Mouse (Mus musculus): ENCODE measurements at regions not wholly inside any gene's neighbourhood (a gene's known extent, or its start where the extent isn't known, plus 50 kb on each side); places are given as distances from the start of the nearest gene placed in this dataset.

DNA sequence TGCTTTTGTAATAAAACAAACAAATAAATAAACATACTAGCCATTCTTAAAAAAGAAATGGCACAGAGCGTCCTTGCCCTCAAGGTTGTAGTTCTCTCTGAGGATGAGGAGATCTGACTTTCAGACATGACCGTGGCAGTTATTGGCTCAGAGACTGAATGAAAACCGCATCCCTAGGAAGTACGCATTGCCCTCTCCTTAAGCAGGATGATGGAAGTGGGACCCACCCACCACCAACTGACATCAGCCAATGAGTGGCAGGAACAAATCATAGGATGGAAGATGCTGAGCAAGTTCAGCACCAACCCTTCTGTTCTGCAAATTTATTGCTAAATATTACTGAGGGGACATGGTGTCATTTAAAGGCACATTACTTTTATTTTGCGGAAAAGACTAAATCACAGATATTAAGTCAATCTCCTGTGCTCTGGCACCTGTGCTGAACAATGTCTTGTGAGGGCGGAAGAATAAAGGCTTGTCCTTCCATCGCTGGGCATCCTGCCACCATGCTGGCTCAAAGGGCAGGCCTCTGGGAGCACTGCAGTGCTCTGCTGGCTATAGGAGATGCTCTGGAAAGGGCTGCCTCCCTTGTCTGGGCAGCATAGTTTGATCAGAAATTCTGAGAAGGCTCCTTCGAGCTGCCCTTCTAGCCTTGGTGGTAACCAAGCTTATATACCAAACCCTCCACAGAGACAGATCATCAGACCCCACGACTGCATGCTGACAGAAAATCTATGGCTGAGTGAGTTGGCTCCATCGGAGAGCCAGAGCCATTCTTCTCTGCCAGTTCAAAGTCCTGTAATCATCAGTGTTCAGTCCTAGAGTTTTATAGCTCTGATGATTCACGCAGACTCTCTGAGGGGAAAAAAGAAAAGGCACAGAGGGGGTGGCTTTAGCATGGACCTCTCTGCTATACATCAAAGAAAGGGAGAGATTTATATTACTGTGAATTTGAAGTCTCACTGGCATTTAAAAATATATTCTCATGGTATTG lies 86.3 kb upstream of the Osmr start:
- H3K27me3 ChIP-seq (ENCODE audit: control insufficient read depth, insufficient read depth, low read length), result no peaks in the 10 kb centered on the region
- 68% methylated on average over 11 of the region's 11 CpGs for WGBS
- H3K4me3 ChIP-seq (ENCODE audit: low read depth, low read length), result no peak overlapping the region
- no peak overlapping the region for H3K9ac ChIP-seq (ENCODE audit: low read length)
- no peaks in the 10 kb centered on the region for H3K36me3 ChIP-seq (ENCODE audit: control insufficient read depth, insufficient read depth, low read length)
- no peaks in the 10 kb centered on the region for H3K9me3 ChIP-seq (ENCODE audit: control insufficient read depth, low read length)
- no peak overlapping the region for H3K27ac ChIP-seq (replicated peaks; ENCODE audit: low read depth, low read length)
- H3K4me2 ChIP-seq (ENCODE audit: low read depth, severe bottlenecking), result no peak overlapping the region
- no peak for DNase-seq (ENCODE audit: low spot score)
- no peaks in the 10 kb centered on the region for H3K4me1 ChIP-seq (ENCODE audit: control insufficient read depth, insufficient read depth, low read length)
- no peak for ATAC-seq (ENCODE audit: insufficient number of reproducible peaks, low FRiP score, low TSS enrichment, low read depth)

DNA sequence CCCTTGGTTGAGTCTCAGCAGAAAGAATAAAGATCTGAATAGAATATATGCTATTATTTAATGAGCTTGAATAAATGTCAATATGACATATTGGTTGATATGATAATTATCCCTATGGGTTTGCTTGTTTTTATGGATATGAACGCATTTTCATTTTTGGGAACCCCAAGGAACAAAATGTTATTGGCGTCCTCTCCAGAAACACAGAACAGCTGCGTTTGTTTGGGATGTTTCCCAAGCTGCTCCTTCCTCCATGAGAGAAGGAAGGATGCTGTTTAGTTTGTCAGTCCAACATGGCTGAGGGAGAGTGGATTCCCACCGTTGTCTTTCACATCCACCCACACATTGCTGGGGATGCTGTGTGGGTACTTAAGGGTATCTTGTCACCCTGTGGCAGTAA lies 89.9 kb upstream of the Osmr start:
- H3K4me1 ChIP-seq (ENCODE audit: control insufficient read depth, insufficient read depth, low read length), result no peaks in the 10 kb centered on the region
- H3K9ac ChIP-seq (ENCODE audit: low read length), result no peak overlapping the region
- H3K9me3 ChIP-seq (ENCODE audit: control insufficient read depth, low read length), result no peaks in the 10 kb centered on the region
- H3K36me3 ChIP-seq (ENCODE audit: control insufficient read depth, insufficient read depth, low read length), result no peaks in the 10 kb centered on the region
- H3K4me2 ChIP-seq (ENCODE audit: low read depth, severe bottlenecking), result no peak overlapping the region
- ATAC-seq (ENCODE audit: insufficient number of reproducible peaks, low FRiP score, low TSS enrichment, low read depth) (no peak), DNase-seq (ENCODE audit: low spot score) (no peak)
- H3K27me3 ChIP-seq (ENCODE audit: control insufficient read depth, insufficient read depth, low read length), result no peaks in the 10 kb centered on the region
- WGBS, result 92% methylated on average over 4 of the region's 4 CpGs
- H3K27ac ChIP-seq (replicated peaks; ENCODE audit: low read depth, low read length), result no peak overlapping the region
- H3K4me3 ChIP-seq (ENCODE audit: low read depth, low read length), result no peak overlapping the region

- H3K27ac ChIP-seq (replicated peaks; ENCODE audit: low read depth, low read length), result no peak overlapping the region
- H3K9me3 ChIP-seq (ENCODE audit: control insufficient read depth, low read length), result no peaks in the 10 kb centered on the region
- H3K27me3 ChIP-seq (ENCODE audit: control insufficient read depth, insufficient read depth, low read length), result no peaks in the 10 kb centered on the region
- ATAC-seq (ENCODE audit: insufficient number of reproducible peaks, low FRiP score, low TSS enrichment, low read depth) (no peak), DNase-seq (ENCODE audit: low spot score) (no peak)
- no peak overlapping the region for H3K4me3 ChIP-seq (ENCODE audit: low read depth, low read length)
- H3K9ac ChIP-seq (ENCODE audit: low read length), result no peak overlapping the region
- WGBS, result 58% methylated on average over 4 of the region's 4 CpGs
- H3K4me1 ChIP-seq (ENCODE audit: control insufficient read depth, insufficient read depth, low read length), result no peaks in the 10 kb centered on the region
- H3K4me2 ChIP-seq (ENCODE audit: low read depth, severe bottlenecking), result no peak overlapping the region
- no peaks in the 10 kb centered on the region for H3K36me3 ChIP-seq (ENCODE audit: control insufficient read depth, insufficient read depth, low read length)
These were observed 90.7 kb upstream of the Osmr start for GRCm38 (mm10) chr15:6965446-6965845.

DNA sequence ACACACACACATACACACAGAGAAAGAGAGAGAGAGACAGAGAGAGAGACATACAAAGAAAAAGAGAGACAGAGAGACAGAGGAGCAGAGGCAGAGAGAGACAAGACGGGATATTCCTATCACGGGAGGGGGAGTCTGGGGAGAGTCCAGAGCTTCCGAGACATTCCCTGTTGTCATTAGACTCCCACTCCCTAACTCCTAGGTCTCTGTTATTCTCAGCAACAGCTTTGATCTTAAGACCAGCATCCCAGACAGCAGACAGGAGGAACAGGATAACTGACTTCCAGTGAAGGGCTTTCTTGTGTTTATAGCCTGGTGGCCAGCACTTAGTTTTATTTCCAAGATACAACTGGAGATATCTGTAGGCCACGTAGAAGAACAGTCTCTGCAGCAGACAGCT lies 99.6 kb upstream of the Osmr start:
- Histone ChIP-seq H3K4me1 (ENCODE audit: control insufficient read depth, insufficient read depth, low read length) (no peaks in the 10 kb centered on the region), H3K27ac (replicated peaks; ENCODE audit: low read depth, low read length) (no peak overlapping the region), H3K36me3 (ENCODE audit: control insufficient read depth, insufficient read depth, low read length) (no peaks in the 10 kb centered on the region), H3K9ac (ENCODE audit: low read length) (no peak overlapping the region), H3K4me3 (ENCODE audit: low read depth, low read length) (no peak overlapping the region), H3K27me3 (ENCODE audit: control insufficient read depth, insufficient read depth, low read length) (no peaks in the 10 kb centered on the region), H3K4me2 (ENCODE audit: low read depth, severe bottlenecking) (no peak overlapping the region), H3K9me3 (ENCODE audit: control insufficient read depth, low read length) (no peaks in the 10 kb centered on the region)
- DNase-seq (ENCODE audit: low spot score), result no peak
- WGBS, result 22% methylated on average over 4 of the region's 4 CpGs
- ATAC-seq (ENCODE audit: insufficient number of reproducible peaks, low FRiP score, low TSS enrichment, low read depth), result no peak

GRCm38 (mm10) chr15:6981430-6981829 lies 106.7 kb upstream of the Osmr start:
- H3K4me3 ChIP-seq (ENCODE audit: low read depth, low read length), result no peak overlapping the region
- H3K9ac ChIP-seq (ENCODE audit: low read length), result no peak overlapping the region
- H3K36me3 ChIP-seq (ENCODE audit: control insufficient read depth, insufficient read depth, low read length), result no peaks in the 10 kb centered on the region
- no peaks in the 10 kb centered on the region for H3K4me1 ChIP-seq (ENCODE audit: control insufficient read depth, insufficient read depth, low read length)
- WGBS, result 48% methylated on average over 9 of the region's 9 CpGs
- DNase-seq (ENCODE audit: low spot score), result no peak
- no peaks in the 10 kb centered on the region for H3K27me3 ChIP-seq (ENCODE audit: control insufficient read depth, insufficient read depth, low read length)
- no peaks in the 10 kb centered on the region for H3K9me3 ChIP-seq (ENCODE audit: control insufficient read depth, low read length)
- H3K4me2 ChIP-seq (ENCODE audit: low read depth, severe bottlenecking), result no peak overlapping the region
- H3K27ac ChIP-seq (replicated peaks; ENCODE audit: low read depth, low read length), result no peak overlapping the region
- ATAC-seq (ENCODE audit: insufficient number of reproducible peaks, low FRiP score, low TSS enrichment, low read depth), result no peak

GRCm38 (mm10) chr15:6983320-6983719 lies 107.1 kb upstream of the Lifr start:
- no peaks in the 10 kb centered on the region for H3K9me3 ChIP-seq (ENCODE audit: control insufficient read depth, low read length)
- no peaks in the 10 kb centered on the region for H3K36me3 ChIP-seq (ENCODE audit: control insufficient read depth, insufficient read depth, low read length)
- H3K27me3 ChIP-seq (ENCODE audit: control insufficient read depth, insufficient read depth, low read length), result no peaks in the 10 kb centered on the region
- ATAC-seq (ENCODE audit: insufficient number of reproducible peaks, low FRiP score, low TSS enrichment, low read depth) (no peak), DNase-seq (ENCODE audit: low spot score) (no peak)
- no peak overlapping the region for H3K4me2 ChIP-seq (ENCODE audit: low read depth, severe bottlenecking)
- H3K27ac ChIP-seq (replicated peaks; ENCODE audit: low read depth, low read length), result no peak overlapping the region
- H3K4me1 ChIP-seq (ENCODE audit: control insufficient read depth, insufficient read depth, low read length), result no peaks in the 10 kb centered on the region
- H3K9ac ChIP-seq (ENCODE audit: low read length), result no peak overlapping the region
- H3K4me3 ChIP-seq (ENCODE audit: low read depth, low read length), result no peak overlapping the region
- 77% methylated on average over 3 of the region's 3 CpGs for WGBS

DNA sequence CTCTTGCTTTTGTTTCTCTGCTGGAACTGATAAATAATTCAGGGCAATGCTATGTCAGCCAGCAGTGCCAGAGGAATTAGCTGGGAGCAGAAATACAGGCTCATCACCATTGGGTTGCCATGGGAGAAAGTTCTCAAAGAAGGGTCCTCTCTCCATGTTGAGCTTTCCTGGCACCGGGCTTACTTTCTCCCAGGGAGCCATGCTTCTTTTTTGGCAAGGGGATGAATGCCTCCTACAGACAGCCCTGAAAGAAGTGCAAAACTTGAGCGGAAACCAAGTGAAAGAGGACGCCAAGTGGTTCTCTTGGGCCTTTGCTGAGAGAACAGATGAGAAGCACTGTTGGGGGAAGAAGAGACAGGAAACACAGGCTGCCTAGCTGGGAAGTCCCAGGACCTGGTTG lies 102.2 kb upstream of the Lifr start:
- H3K27me3 ChIP-seq (ENCODE audit: control insufficient read depth, insufficient read depth, low read length), result no peaks in the 10 kb centered on the region
- DNase-seq (ENCODE audit: low spot score) (no peak), ATAC-seq (ENCODE audit: insufficient number of reproducible peaks, low FRiP score, low TSS enrichment, low read depth) (no peak)
- 78% methylated on average over 3 of the region's 3 CpGs for WGBS
- no peaks in the 10 kb centered on the region for H3K4me1 ChIP-seq (ENCODE audit: control insufficient read depth, insufficient read depth, low read length)
- no peaks in the 10 kb centered on the region for H3K36me3 ChIP-seq (ENCODE audit: control insufficient read depth, insufficient read depth, low read length)
- H3K4me2 ChIP-seq (ENCODE audit: low read depth, severe bottlenecking), result no peak overlapping the region
- H3K4me3 ChIP-seq (ENCODE audit: low read depth, low read length), result no peak overlapping the region
- no peaks in the 10 kb centered on the region for H3K9me3 ChIP-seq (ENCODE audit: control insufficient read depth, low read length)
- H3K27ac ChIP-seq (replicated peaks; ENCODE audit: low read depth, low read length), result no peak overlapping the region
- no peak overlapping the region for H3K9ac ChIP-seq (ENCODE audit: low read length)

GRCm38 (mm10) chr15:6989094-6989493 lies 101.3 kb upstream of the Lifr start:
- Histone ChIP-seq H3K4me3 (ENCODE audit: low read depth, low read length) (no peak overlapping the region), H3K9ac (ENCODE audit: low read length) (no peak overlapping the region), H3K4me1 (ENCODE audit: control insufficient read depth, insufficient read depth, low read length) (no peaks in the 10 kb centered on the region), H3K9me3 (ENCODE audit: control insufficient read depth, low read length) (no peaks in the 10 kb centered on the region), H3K27ac (replicated peaks; ENCODE audit: low read depth, low read length) (no peak overlapping the region), H3K36me3 (ENCODE audit: control insufficient read depth, insufficient read depth, low read length) (no peaks in the 10 kb centered on the region), H3K4me2 (ENCODE audit: low read depth, severe bottlenecking) (no peak overlapping the region), H3K27me3 (ENCODE audit: control insufficient read depth, insufficient read depth, low read length) (no peaks in the 10 kb centered on the region)
- DNase-seq (ENCODE audit: low spot score) (no peak), ATAC-seq (ENCODE audit: insufficient number of reproducible peaks, low FRiP score, low TSS enrichment, low read depth) (no peak)
- WGBS, result 86% methylated on average over 6 of the region's 6 CpGs

DNA sequence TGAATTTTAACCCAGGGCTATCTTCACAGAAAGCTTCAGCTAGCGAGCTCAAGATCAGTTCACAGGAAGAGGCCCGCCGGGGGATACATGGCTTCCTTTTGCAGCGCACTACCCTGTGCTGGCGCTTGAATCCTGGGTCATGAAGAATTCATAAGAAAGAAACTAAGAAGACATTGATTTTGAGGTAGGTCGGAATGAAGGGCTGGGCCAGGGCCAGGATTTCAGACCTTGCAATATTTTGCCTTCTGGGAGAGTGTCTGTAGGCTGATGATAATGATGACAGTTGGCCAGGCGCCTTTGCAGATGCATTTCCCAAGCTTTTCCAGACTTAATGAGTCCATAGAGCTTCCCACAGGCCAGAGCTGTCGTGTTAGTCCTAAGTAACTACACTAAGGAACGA lies 97.2 kb upstream of the Lifr start:
- H3K36me3 ChIP-seq (ENCODE audit: control insufficient read depth, insufficient read depth, low read length), result no peaks in the 10 kb centered on the region
- no peaks in the 10 kb centered on the region for H3K4me1 ChIP-seq (ENCODE audit: control insufficient read depth, insufficient read depth, low read length)
- ATAC-seq (ENCODE audit: insufficient number of reproducible peaks, low FRiP score, low TSS enrichment, low read depth) (no peak), DNase-seq (ENCODE audit: low spot score) (no peak)
- H3K9me3 ChIP-seq (ENCODE audit: control insufficient read depth, low read length), result no peaks in the 10 kb centered on the region
- no peak overlapping the region for H3K27ac ChIP-seq (replicated peaks; ENCODE audit: low read depth, low read length)
- H3K27me3 ChIP-seq (ENCODE audit: control insufficient read depth, insufficient read depth, low read length), result no peaks in the 10 kb centered on the region
- 83% methylated on average over 9 of the region's 9 CpGs for WGBS
- no peak overlapping the region for H3K4me3 ChIP-seq (ENCODE audit: low read depth, low read length)
- H3K9ac ChIP-seq (ENCODE audit: low read length), result no peak overlapping the region
- no peak overlapping the region for H3K4me2 ChIP-seq (ENCODE audit: low read depth, severe bottlenecking)

Measured in limb, embryonic 11.5 days (tissue).